In genomic region chr8:110901839-110902578, GRCm38 (mm10) we compare ENCODE assay signal across 8 mouse cellular contexts. TPM values are rescaled to one million over a fixed set of nuclear protein-coding genes. Genes with fewer than 3 reads are reported as not detected.
DNase-seq lines count a peak whose midpoint lies in the region; ATAC-seq and TF ChIP-seq lines count a peak whose summit lies in the region.

Gene Fuk, minus strand, starts transcription at chr8:110902488.

- TF ChIP-seq POLR2A in MEL (IDR thresholded peaks at IDR 0.05; ENCODE audit: control insufficient read depth in 1 of 2, insufficient read depth in 1 of 2, low read depth in 1 of 2, low read length in 2 of 2, poor library complexity in 1 of 2) = peak; percentile 40 to 68; a peak in 1 of 4 replicates
- peak; percentile 88 for TF ChIP-seq POLR2A in olfactory bulb, adult 2 months (IDR thresholded peaks at IDR 0.05; ENCODE audit: insufficient read depth, low read depth, low read length)

- peak within 1 kb of the TSS; percentile 60 for H3K4me2 ChIP-seq in forebrain, embryonic 16.5 days (ENCODE audit: low read length)
- peak within 1 kb of the TSS; percentile 71 for H3K4me2 ChIP-seq in lung, embryonic 14.5 days

- H3K79me2 ChIP-seq in MEL (ENCODE audit: control insufficient read depth, insufficient read depth, low read length, poor library complexity) = no peaks in the 10 kb centered on the region; the same call in 1 of the 2 replicates

- no peaks in the 10 kb centered on the region for H3K9me3 ChIP-seq in MEL (replicated peaks; ENCODE audit: insufficient read depth, low read length)
- H3K9me3 ChIP-seq in forebrain, embryonic 16.5 days (ENCODE audit: control insufficient read depth, low read length) = no peaks in the 10 kb centered on the region
- H3K9me3 ChIP-seq in lung, embryonic 14.5 days (ENCODE audit: low read depth, low read length) = no peaks in the 10 kb centered on the region

- H3K4me1 ChIP-seq in MEL (ENCODE audit: control insufficient read depth in 1 of 2, insufficient read depth in 2 of 2, low read length in 2 of 2) = peaks cover 3 to 10% of the 10 kb centered on the region in 2 experiments; a peak in 3 of 4 replicates
- peaks cover 4% of the 10 kb centered on the region; the same call in 1 of the 2 replicates for H3K4me1 ChIP-seq in forebrain, embryonic 16.5 days (replicated peaks; ENCODE audit: control insufficient read depth, insufficient read depth, low read length)
- H3K4me1 ChIP-seq in lung, embryonic 14.5 days (ENCODE audit: insufficient read depth) = no peaks in the 10 kb centered on the region
- H3K4me1 ChIP-seq in olfactory bulb, adult 2 months (ENCODE audit: control insufficient read depth, insufficient read depth, low read length) = peaks cover 2% of the 10 kb centered on the region; the same call in 1 of the 2 replicates

- no peaks in the 10 kb centered on the region for H3K27me3 ChIP-seq in MEL (ENCODE audit: control insufficient read depth in 1 of 2, insufficient read depth in 2 of 2, low read length in 2 of 2)
- H3K27me3 ChIP-seq in forebrain, embryonic 16.5 days (replicated peaks; ENCODE audit: control insufficient read depth, insufficient read depth, low read length) = no peaks in the 10 kb centered on the region
- H3K27me3 ChIP-seq in lung, embryonic 14.5 days (ENCODE audit: insufficient read depth, low read length) = no peaks in the 10 kb centered on the region

- H3K27ac ChIP-seq in MEL (ENCODE audit: control insufficient read depth, low read depth, low read length) = no peak within 1 kb of the TSS
- H3K27ac ChIP-seq in forebrain, embryonic 16.5 days (ENCODE audit: low read length) = no peak within 1 kb of the TSS
- peak within 1 kb of the TSS; percentile 89 for H3K27ac ChIP-seq in layer of hippocampus, adult 2 months
- H3K27ac ChIP-seq in lung, embryonic 14.5 days (ENCODE audit: low read depth) = no peak within 1 kb of the TSS
- no peak within 1 kb of the TSS for H3K27ac ChIP-seq in olfactory bulb, adult 2 months (ENCODE audit: insufficient read depth, low read depth, low read length)

- TF ChIP-seq CTCF in MEL (IDR thresholded peaks at IDR 0.05 in 2 of 3, conservative IDR thresholded peaks at IDR 0.05 in 1 of 3; ENCODE audit: control insufficient read depth in 1 of 3, insufficient read depth in 1 of 3, low read depth in 2 of 3, low read length in 3 of 3, poor library complexity in 1 of 3, severe bottlenecking in 1 of 3) = no peak
- TF ChIP-seq CTCF in layer of hippocampus, adult 2 months (conservative IDR thresholded peaks at IDR 0.05) = no peak
- TF ChIP-seq CTCF in lung, embryonic 14.5 days (IDR thresholded peaks at IDR 0.05; ENCODE audit: low read depth) = no peak
- TF ChIP-seq CTCF in olfactory bulb, adult 2 months (IDR thresholded peaks at IDR 0.05; ENCODE audit: insufficient read depth, low read depth, low read length) = no peak

- DNase-seq in MEL (ENCODE audit: low read depth, low spot score) = peak; percentile 89
- peak; percentile 88 to 90 for DNase-seq in cerebellum, adult 18-20 months
- peak; percentile 84 for DNase-seq in heart, postnatal 36 days
- DNase-seq in layer of hippocampus, adult 2 months (ENCODE audit: low spot score in 2 of 2) = peak; percentile 83
- DNase-seq in lung, embryonic 14.5 days = peak; percentile 93
- peak; percentile 73 to 75 for DNase-seq in thymus, adult 18-20 months

- no peak for TF ChIP-seq EP300 in MEL (IDR thresholded peaks at IDR 0.05; ENCODE audit: low read depth in 1 of 2, low read length in 2 of 2)

- peaks cover 0 to 6% of the 10 kb centered on the region in 2 experiments; a peak in 2 of 4 replicates for H3K36me3 ChIP-seq in MEL (ENCODE audit: control insufficient read depth in 1 of 2, insufficient read depth in 2 of 2, low read length in 2 of 2)
- H3K36me3 ChIP-seq in forebrain, embryonic 16.5 days (ENCODE audit: control insufficient read depth, insufficient read depth) = no peaks in the 10 kb centered on the region
- no peaks in the 10 kb centered on the region for H3K36me3 ChIP-seq in lung, embryonic 14.5 days (ENCODE audit: insufficient read depth)

- peak; percentile 98 for ATAC-seq in forebrain, embryonic 16.5 days
- peak; percentile 96 for ATAC-seq in lung, embryonic 14.5 days (ENCODE audit: insufficient read depth)

- peak within 1 kb of the TSS; percentile 92 for H3K9ac ChIP-seq in MEL (ENCODE audit: control insufficient read depth, low read depth, low read length, poor library complexity, severe bottlenecking)
- H3K9ac ChIP-seq in forebrain, embryonic 16.5 days (replicated peaks; ENCODE audit: low read depth, low read length) = peak within 1 kb of the TSS; percentile 74
- peak within 1 kb of the TSS; percentile 78 for H3K9ac ChIP-seq in lung, embryonic 14.5 days

- 3% methylated on average over 30 of the region's 30 CpGs for WGBS in forebrain, embryonic 16.5 days
- 3% methylated on average over 30 of the region's 30 CpGs for WGBS in lung, embryonic 14.5 days
- WGBS in olfactory bulb, adult 2 months = 3% methylated on average over 30 of the region's 30 CpGs

- TF ChIP-seq RAD21 in MEL (IDR thresholded peaks at IDR 0.05; ENCODE audit: low read depth, low read length) = no peak

- intact Hi-C loops in heart, postnatal 36 days (cut with DNase I) = loop anchor here (2.0 kb wide), 1 partner anchor 63 kb away; no protein-coding TSS in a partner anchor

- H3K4me3 ChIP-seq in MEL (ENCODE audit: control insufficient read depth in 1 of 2, insufficient read depth in 1 of 2, low read depth in 2 of 2, low read length in 2 of 2) = peak within 1 kb of the TSS; percentile 87 to 97
- H3K4me3 ChIP-seq in forebrain, embryonic 16.5 days (replicated peaks; ENCODE audit: low read length) = peak within 1 kb of the TSS; percentile 72
- peak within 1 kb of the TSS; percentile 74 for H3K4me3 ChIP-seq in layer of hippocampus, adult 2 months
- peak within 1 kb of the TSS; percentile 71 for H3K4me3 ChIP-seq in lung, embryonic 14.5 days (ENCODE audit: low read depth, low read length)
- H3K4me3 ChIP-seq in olfactory bulb, adult 2 months (ENCODE audit: insufficient read depth, low read depth, low read length) = peak within 1 kb of the TSS; percentile 99

TF ChIP-seq in MEL, 35 proteins besides CTCF, POLR2A, EP300 and RAD21:
- TF ChIP-seq KAT2A (conservative IDR thresholded peaks at IDR 0.05; ENCODE audit: low read depth, low read length) = peak; percentile 79; the same call in 1 of the 2 replicates
- no peak for TF ChIP-seq MAFK (IDR thresholded peaks at IDR 0.05; ENCODE audit: borderline replicate concordance, low read depth, low read length)
- TF ChIP-seq E2F4 (IDR thresholded peaks at IDR 0.05; ENCODE audit: borderline replicate concordance, low read depth, low read length) = no peak
- no peak for TF ChIP-seq POLR2AphosphoS2 (IDR thresholded peaks at IDR 0.05; ENCODE audit: low read length)
- TF ChIP-seq CHD2 (IDR thresholded peaks at IDR 0.05; ENCODE audit: low read length) = no peak
- TF ChIP-seq POLR2AphosphoS5 (IDR thresholded peaks at IDR 0.05; ENCODE audit: borderline replicate concordance, low read depth, low read length) = no peak
- TF ChIP-seq NELFE (IDR thresholded peaks at IDR 0.05; ENCODE audit: low read depth, low read length) = peak; percentile 56; the same call in 1 of the 2 replicates
- TF ChIP-seq HCFC1 (IDR thresholded peaks at IDR 0.05; ENCODE audit: low read depth, low read length) = peak; percentile 99
- peak; percentile 47; the same call in 1 of the 2 replicates for TF ChIP-seq TBP (IDR thresholded peaks at IDR 0.05; ENCODE audit: low read depth, low read length)
- TF ChIP-seq NRF1 (IDR thresholded peaks at IDR 0.05; ENCODE audit: insufficient read depth, low read depth, low read length, poor library complexity, severe bottlenecking) = peak; percentile 90
- no peak for TF ChIP-seq GABPA (IDR thresholded peaks at IDR 0.05; ENCODE audit: low read depth, low read length)
- TF ChIP-seq MXI1 (IDR thresholded peaks at IDR 0.05; ENCODE audit: low read depth, low read length) = no peak
- no peak for TF ChIP-seq MEF2A (IDR thresholded peaks at IDR 0.05; ENCODE audit: extremely low read depth, insufficient replicate concordance, low read depth, low read length, poor library complexity, severe bottlenecking)
- TF ChIP-seq JUND (IDR thresholded peaks at IDR 0.05; ENCODE audit: low read depth, low read length) = peak; percentile 94
- peak; percentile 40; the same call in 1 of the 2 replicates for TF ChIP-seq SIN3A (IDR thresholded peaks at IDR 0.05; ENCODE audit: low read length)
- no peak for TF ChIP-seq CHD1 (IDR thresholded peaks at IDR 0.05; ENCODE audit: low read depth, low read length)
TF ChIP-seq in MEL: peak in this region for 7.

RNA-seq across cellular contexts. Expression of gene Fuk, which starts in this region (rescaled TPM):
- total RNA-seq in MEL (2012; rRNA removed) = 8.3 and 9.1 TPM in 2 replicates
- 10 to 100 TPM in 1 of 2 experiments, not detected in 1; 10.6 TPM for polyA plus RNA-seq in MEL (2012; ENCODE audit: insufficient read depth in 1 of 2, insufficient read length in 2 of 2, low read depth in 1 of 2, low replicate concordance in 2 of 2, missing spikeins in 1 of 2)
- polyA plus RNA-seq in forebrain, embryonic 16.5 days (2015; fragmentation: Nextera tagmentation; extraction: Ambion mirVana) = 8.2 and 8.4 TPM in 2 replicates
- total RNA-seq in heart, postnatal 36 days (2021) = 1 to 10 TPM; 4.1 to 4.7 TPM
- 10 to 100 TPM; 23.5 to 29.0 TPM for total RNA-seq in layer of hippocampus, adult 2 months (2021)
- 9.0 and 11.5 TPM in 2 replicates for polyA plus RNA-seq in lung, embryonic 14.5 days (2014; fragmentation: Nextera tagmentation; extraction: Ambion mirVana)
- not detected in 2 replicates for polyA plus RNA-seq in olfactory bulb, adult 2 months (2012; ENCODE audit: insufficient read depth, insufficient read length, low replicate concordance, missing spikeins)
